Mouse (Mus musculus): Measurements from ENCODE around the gene Crxos. TPM values are rescaled to one million over a fixed set of nuclear protein-coding genes. Genes with fewer than 3 reads are reported as not detected.

Gene Crxos
- polyA plus RNA-seq, 1 experiment from 2014 or later = not detected

- Histone ChIP-seq H3K4me1 (peaks cover 34% of the 10 kb centered on the region), H3K36me3 (peaks cover 31% of the 10 kb centered on the region), H3K9me3 (0 out of 2 replicates have a peak, but pooled peaks cover 4% of the 10 kb centered on the region), H3K27me3 (ENCODE audit: insufficient read depth, poor library complexity, severe bottlenecking) (no peaks in the 10 kb centered on the region), H3K27ac (no peak overlapping the region), H3K4me3 (no peak overlapping the region)
- DNase-seq (ENCODE audit: low spot score) = peak; percentile 89
- WGBS = 43% methylated on average over 3 of the region's 3 CpGs
Measured at GRCm38 (mm10) chr7:15952416-15952815, 70.0 kb downstream of the Crxos start.

Other genes starting within 250 kb of the Crxos start
- gene Obox3, start 242.7 kb upstream of the Crxos start, polyA plus RNA-seq (2016; fragmentation: Nextera tagmentation; extraction: Ambion mirVana) = not detected in 2 replicates
- gene Obox5, start 132.5 kb upstream of the Crxos start, polyA plus RNA-seq (2016; fragmentation: Nextera tagmentation; extraction: Ambion mirVana) = not detected in 2 replicates
- gene Obox6, start 42.9 kb upstream of the Crxos start, polyA plus RNA-seq (2016; fragmentation: Nextera tagmentation; extraction: Ambion mirVana) = not detected in 2 replicates
- gene Crx, start 2.6 kb upstream of the Crxos start, polyA plus RNA-seq (2016; fragmentation: Nextera tagmentation; extraction: Ambion mirVana) = not detected in 2 replicates
- gene Selenow, start 39.8 kb downstream of the Crxos start, polyA plus RNA-seq (2016; fragmentation: Nextera tagmentation; extraction: Ambion mirVana) = 750 and 752 TPM in 2 replicates
- gene Nop53, start 63.5 kb downstream of the Crxos start, polyA plus RNA-seq (2016; fragmentation: Nextera tagmentation; extraction: Ambion mirVana) = 136 and 152 TPM in 2 replicates
- gene Ehd2, start 85.0 kb downstream of the Crxos start, polyA plus RNA-seq (2016; fragmentation: Nextera tagmentation; extraction: Ambion mirVana) = 22.1 and 26.2 TPM in 2 replicates
- 5.8 and 7.4 TPM in 2 replicates for gene Bicra, start 165.3 kb downstream of the Crxos start, polyA plus RNA-seq (2016; fragmentation: Nextera tagmentation; extraction: Ambion mirVana)
- not detected in 2 replicates for gene Zfp541, start 179.2 kb downstream of the Crxos start, polyA plus RNA-seq (2016; fragmentation: Nextera tagmentation; extraction: Ambion mirVana)
- gene Napa, start 215.8 kb downstream of the Crxos start, polyA plus RNA-seq (2016; fragmentation: Nextera tagmentation; extraction: Ambion mirVana) = 182 and 196 TPM in 2 replicates
- gene Kptn, start 237.3 kb downstream of the Crxos start, polyA plus RNA-seq (2016; fragmentation: Nextera tagmentation; extraction: Ambion mirVana) = 31.6 and 34.9 TPM in 2 replicates
- gene Slc8a2, start 247.2 kb downstream of the Crxos start, polyA plus RNA-seq (2016; fragmentation: Nextera tagmentation; extraction: Ambion mirVana) = 0.24 and 0.28 TPM in 2 replicates

Data from heart, embryonic 10.5 days (tissue).